Mouse (Mus musculus): ENCODE results near the gene Hoxa10. TPM values are rescaled to one million over a fixed set of nuclear protein-coding genes. Genes with fewer than 3 reads are reported as not detected.

The Hoxa10 gene
- polyA plus RNA-seq, 1 experiment from 2014 or later, result 0.31 TPM

DNA sequence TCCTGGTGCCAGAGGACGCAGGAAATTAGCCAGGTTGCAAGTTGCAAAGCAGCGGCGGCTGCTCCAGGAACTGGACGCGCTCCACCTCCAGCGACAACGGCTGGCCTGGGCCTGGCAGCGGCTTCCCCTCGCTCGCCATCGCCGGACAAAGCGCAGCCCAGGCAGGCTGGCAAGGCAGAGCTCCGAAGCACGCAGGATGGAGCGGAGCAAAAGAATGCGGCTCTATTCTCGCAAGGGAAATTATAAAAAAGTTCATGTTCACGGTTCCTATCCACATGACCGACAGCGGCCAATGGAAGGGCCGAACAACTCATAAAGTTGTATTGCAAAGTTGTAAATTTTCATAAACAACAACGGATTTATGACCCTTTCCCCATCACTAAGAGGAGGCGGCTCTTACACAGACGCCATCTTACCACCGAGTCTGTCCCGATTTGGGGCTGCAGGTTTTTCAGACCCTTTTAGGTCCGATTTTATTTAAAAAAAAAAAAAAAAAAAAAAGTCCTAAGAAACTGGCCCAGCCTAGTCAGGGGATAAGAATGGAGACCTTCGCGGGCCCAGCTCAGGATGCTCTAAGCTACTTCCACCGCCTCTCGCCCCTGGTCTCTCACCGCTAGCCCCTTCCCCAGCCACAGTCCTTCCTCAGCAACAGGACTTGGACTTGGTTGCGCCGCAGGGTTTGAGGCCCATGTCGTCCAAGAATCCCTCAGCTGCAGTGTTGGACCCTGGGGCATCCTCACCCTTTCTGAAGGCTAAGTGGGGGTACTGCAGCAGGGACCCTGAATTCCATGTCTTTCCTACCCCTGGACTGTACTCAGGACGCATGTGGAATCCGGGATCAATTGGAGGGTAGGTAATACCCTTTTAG lies 27.3 kb downstream of the Hoxa10 start, which contains the start of the genes Hoxa3 and Gm28308:
Gene Hoxa3, minus strand, starts transcription at position 218 of the 868 bp plus-strand sequence.
Gene Gm28308, minus strand, starts transcription at position 221 of the 868 bp plus-strand sequence.
- Histone ChIP-seq H3K27me3 (replicated peaks) (peaks cover 96% of the 10 kb centered on the region), H3K4me1 (replicated peaks) (peaks cover 24% of the 10 kb centered on the region), H3K4me3 (peak within 1 kb of the TSS; percentile 30), H3K27ac (ENCODE audit: poor library complexity, severe bottlenecking) (no peak within 1 kb of the TSS), H3K4me2 (peak within 1 kb of the TSS; percentile 51), H3K9ac (no peak within 1 kb of the TSS), H3K36me3 (no peaks in the 10 kb centered on the region), H3K9me3 (replicated peaks) (no peaks in the 10 kb centered on the region)
- no peak for ATAC-seq (ENCODE audit: insufficient number of reproducible peaks, low FRiP score)
- 2% methylated on average over 38 of the region's 38 CpGs for WGBS

DNA sequence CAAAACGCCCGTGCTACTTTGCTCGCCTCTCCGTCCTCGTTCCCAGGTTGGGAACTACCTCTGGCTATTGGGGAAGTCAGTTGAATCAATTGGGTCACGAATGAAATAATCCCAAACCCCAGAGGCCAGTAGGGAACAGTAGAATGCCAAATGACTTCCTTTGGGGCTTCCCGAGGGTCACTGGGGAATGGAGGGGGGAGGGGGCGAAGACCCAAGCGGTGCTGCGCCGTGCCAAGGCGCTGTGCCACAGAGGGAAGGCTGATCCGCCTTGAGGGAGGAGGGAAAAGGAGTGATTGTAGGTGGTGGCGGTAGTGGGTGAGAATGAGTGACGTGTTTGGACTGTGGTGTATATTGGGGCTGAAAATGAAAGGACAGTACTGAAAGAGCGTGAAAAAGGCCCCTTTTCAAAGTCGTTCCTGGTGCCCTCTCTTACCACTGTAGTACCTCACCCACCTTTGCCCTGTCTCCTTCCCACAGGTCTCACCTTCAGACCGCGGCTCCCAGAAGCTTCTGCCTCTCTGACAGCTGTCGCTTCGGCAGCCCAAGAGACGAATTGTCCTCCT lies 28.0 kb downstream of the Hoxa10 start:
- H3K27me3 ChIP-seq (replicated peaks), result peaks cover 96% of the 10 kb centered on the region
- no peak overlapping the region for H3K27ac ChIP-seq (ENCODE audit: poor library complexity, severe bottlenecking)
- no peaks in the 10 kb centered on the region for H3K36me3 ChIP-seq
- H3K4me2 ChIP-seq, result peak overlapping the region; percentile 51
- H3K4me1 ChIP-seq (replicated peaks), result peaks cover 25% of the 10 kb centered on the region
- peak overlapping the region; percentile 30 for H3K4me3 ChIP-seq
- no peak overlapping the region for H3K9ac ChIP-seq
- H3K9me3 ChIP-seq (replicated peaks), result no peaks in the 10 kb centered on the region
- WGBS, result 2% methylated on average over 22 of the region's 22 CpGs
- ATAC-seq (ENCODE audit: insufficient number of reproducible peaks, low FRiP score), result no peak

DNA sequence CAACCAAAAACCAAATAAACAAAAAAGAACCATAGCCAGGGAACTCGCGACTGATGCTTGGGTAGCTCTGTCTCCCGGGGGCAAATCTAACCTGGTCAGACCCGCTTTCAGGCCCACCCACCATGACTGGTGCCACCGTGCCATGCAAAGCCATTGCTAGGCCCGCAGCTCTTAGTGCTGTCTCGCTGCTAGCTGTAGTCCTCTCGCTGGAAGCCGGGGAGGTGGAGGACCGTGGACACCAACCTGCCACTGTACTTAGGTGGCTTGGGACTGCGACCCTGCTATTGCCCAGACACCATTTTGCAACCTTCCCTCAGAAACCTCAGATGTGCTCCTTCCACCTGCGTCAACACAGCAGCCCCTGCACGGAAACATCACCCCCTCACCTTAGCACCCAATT lies 28.7 kb downstream of the Hoxa10 start:
- ATAC-seq (ENCODE audit: insufficient number of reproducible peaks, low FRiP score), result no peak
- Histone ChIP-seq H3K4me3 (no peak overlapping the region), H3K4me2 (no peak overlapping the region), H3K27me3 (replicated peaks) (peaks cover 96% of the 10 kb centered on the region), H3K36me3 (no peaks in the 10 kb centered on the region), H3K9me3 (replicated peaks) (no peaks in the 10 kb centered on the region), H3K27ac (ENCODE audit: poor library complexity, severe bottlenecking) (no peak overlapping the region), H3K4me1 (replicated peaks) (peaks cover 19% of the 10 kb centered on the region), H3K9ac (no peak overlapping the region)
- 4% methylated on average over 13 of the region's 13 CpGs for WGBS

DNA sequence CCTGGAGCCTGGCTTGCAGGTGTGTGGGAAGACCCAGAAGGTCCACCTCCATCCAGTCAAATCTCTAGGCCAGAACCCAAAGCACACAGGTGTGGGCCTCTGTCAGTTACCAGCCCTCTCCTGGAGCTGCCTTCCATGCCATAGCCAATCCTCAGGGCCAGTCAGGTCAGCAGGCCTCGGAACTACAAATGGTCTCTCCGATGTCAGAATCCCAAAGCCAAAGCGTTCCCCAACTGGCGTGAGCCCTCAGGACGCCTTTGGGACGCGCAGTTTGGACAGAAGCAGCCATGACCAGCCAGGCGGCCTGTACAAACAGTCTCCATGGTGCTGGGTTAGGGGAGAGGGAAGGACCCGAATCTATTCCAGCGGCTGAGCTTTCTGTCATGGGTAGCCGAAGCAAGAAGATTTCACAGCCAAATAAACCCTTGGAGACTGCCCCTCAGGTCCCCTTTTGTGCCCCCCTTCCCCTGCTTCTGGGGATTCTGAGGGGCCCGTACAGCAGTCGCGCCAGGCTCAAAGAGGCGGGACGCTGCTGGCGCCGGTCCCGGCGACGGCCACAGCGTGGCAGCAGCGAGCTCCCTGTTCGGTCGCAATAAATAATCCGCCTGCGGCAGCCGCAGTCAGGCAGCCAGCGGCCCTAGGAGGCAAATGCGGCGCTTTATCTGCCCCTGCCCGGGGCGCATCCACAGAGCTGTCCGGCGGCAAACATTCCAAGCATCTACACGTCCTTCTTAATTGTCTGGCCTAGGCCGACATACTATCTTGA lies 29.3 kb downstream of the Hoxa10 start:
- no peak overlapping the region for H3K27ac ChIP-seq (ENCODE audit: poor library complexity, severe bottlenecking)
- H3K9ac ChIP-seq, result no peak overlapping the region
- H3K27me3 ChIP-seq (replicated peaks), result peaks cover 96% of the 10 kb centered on the region
- H3K4me1 ChIP-seq (replicated peaks), result peaks cover 16% of the 10 kb centered on the region
- H3K36me3 ChIP-seq, result no peaks in the 10 kb centered on the region
- no peak overlapping the region for H3K4me3 ChIP-seq
- 0 out of 2 replicates have a peak overlapping the region, but pooled peaks have one; percentile 11 for H3K4me2 ChIP-seq
- WGBS, result 2% methylated on average over 37 of the region's 37 CpGs
- H3K9me3 ChIP-seq (replicated peaks), result no peaks in the 10 kb centered on the region
- peak; percentile 54 for ATAC-seq (ENCODE audit: insufficient number of reproducible peaks, low FRiP score)

DNA sequence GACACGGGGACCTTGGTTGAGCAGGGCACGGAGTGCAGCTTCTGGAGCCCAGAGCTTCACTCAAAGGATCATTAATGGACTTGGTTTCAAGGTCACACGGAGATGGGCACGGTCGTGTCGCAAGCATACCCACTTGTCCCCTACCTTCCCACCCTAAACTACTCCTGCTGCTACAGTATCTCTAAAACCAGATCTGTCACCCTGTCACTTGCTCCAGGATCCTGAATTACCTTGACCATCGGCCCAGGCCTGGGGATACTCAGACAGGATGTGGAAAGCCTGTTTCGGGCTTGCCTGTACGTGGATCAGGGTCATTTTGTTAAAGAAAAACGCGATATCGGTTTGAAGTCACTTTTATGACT lies 31.0 kb downstream of the Hoxa10 start:
- no peak overlapping the region for H3K9ac ChIP-seq

DNA sequence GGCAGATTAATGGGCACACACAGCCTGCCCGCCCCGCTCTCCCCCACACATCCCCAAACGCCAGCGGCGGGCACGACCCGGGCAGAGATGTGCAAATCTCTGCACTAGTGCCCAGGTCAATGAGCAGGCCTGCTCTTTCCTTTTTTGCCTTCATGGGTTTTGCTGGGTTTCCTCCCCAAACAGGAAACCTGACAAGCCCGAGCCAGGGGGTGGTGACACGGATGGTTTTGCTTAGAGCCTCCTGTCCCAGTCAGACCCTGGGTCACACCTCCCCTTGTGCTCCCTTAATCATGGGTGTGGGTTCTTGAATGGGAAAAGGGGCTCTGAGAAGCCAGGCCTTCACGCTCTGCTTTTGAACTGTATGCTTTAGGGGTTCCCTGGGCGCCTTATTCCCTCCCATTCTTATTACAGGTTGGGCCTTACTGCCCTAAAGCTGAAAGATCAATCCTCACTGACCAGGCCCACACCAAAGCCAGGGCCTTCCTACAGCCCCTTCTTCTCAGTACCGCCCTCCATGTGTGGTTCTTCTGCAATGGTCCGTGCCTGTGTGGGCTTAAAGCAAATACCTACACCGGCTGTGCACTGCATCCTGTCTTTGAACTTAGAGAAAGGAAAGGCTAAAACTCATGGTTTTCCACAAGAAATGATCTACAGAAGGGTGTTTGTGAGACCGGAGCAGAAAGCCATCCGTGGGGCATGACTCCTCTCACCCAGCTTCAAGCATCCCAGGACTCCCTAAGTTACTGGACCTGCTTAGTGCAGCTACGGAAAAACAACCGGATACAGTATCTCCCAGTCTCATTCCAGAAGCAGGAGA lies 31.6 kb downstream of the Hoxa10 start:
- Histone ChIP-seq H3K27me3 (replicated peaks) (peaks cover 96% of the 10 kb centered on the region), H3K36me3 (no peaks in the 10 kb centered on the region), H3K4me1 (replicated peaks) (peaks cover 22% of the 10 kb centered on the region), H3K9ac (no peak overlapping the region), H3K27ac (ENCODE audit: poor library complexity, severe bottlenecking) (no peak overlapping the region), H3K4me2 (peak overlapping the region; percentile 49), H3K4me3 (peak overlapping the region; percentile 25), H3K9me3 (replicated peaks) (no peaks in the 10 kb centered on the region)
- no peak for ATAC-seq (ENCODE audit: insufficient number of reproducible peaks, low FRiP score)
- 5% methylated on average over 18 of the region's 18 CpGs for WGBS

More for the DNA sequence above, 31.0 kb downstream of the Hoxa10 start:
- H3K27me3 ChIP-seq (replicated peaks), result peaks cover 96% of the 10 kb centered on the region
- H3K4me3 ChIP-seq, result no peak overlapping the region
- no peaks in the 10 kb centered on the region for H3K9me3 ChIP-seq (replicated peaks)
- H3K4me1 ChIP-seq (replicated peaks), result peaks cover 16% of the 10 kb centered on the region
- no peaks in the 10 kb centered on the region for H3K36me3 ChIP-seq
- H3K27ac ChIP-seq (ENCODE audit: poor library complexity, severe bottlenecking), result no peak overlapping the region
- 8% methylated on average over 12 of the region's 12 CpGs for WGBS
- no peak overlapping the region for H3K4me2 ChIP-seq
- ATAC-seq (ENCODE audit: insufficient number of reproducible peaks, low FRiP score), result no peak

DNA sequence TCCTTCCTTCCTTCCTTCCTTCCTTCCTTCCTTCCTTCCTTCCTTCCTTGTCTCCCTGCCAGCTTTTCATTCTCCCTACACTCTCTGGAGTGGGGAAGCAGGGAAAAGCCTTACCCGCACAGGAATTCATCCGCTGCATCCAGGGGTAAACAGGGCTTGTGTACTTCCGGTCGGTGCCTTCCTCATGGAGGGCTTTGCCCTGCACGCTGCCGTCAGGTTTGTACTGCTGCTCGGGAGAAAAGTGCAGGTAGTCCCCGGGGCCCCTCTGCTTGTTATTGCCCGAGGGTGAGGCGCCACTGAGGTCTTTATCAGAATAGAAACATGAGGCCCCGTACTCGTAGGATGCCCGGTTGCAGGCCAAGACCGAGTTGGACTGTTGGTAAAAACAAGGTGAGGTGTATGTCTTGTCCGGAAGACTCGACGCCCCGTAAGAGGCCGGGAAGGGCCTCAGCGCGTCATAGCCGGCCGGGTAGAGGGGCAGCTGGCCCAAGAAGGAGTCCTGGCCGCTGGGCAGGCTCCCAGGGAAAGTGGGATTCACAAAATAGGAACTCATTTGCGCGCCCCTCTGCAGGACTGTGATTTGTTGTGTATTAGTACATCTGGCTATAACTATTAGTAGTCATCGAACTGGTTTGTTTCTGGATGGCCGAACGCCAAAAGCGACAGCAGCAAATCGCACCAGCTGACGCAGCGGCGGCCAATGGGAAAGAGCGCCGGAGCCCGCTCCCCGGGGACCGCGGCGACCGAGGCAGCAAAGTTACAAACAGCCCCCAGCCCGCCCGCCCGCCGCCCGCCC lies 32.4 kb downstream of the Hoxa10 start, which contains the start of gene Hoxa6:
Gene Hoxa6, minus strand, starts transcription at position 651 of the 796 bp plus-strand sequence.
- Histone ChIP-seq H3K4me1 (replicated peaks) (peaks cover 30% of the 10 kb centered on the region), H3K4me2 (peak within 1 kb of the TSS; percentile 49), H3K4me3 (peak within 1 kb of the TSS; percentile 25), H3K9ac (no peak within 1 kb of the TSS), H3K9me3 (replicated peaks) (no peaks in the 10 kb centered on the region), H3K36me3 (no peaks in the 10 kb centered on the region), H3K27ac (ENCODE audit: poor library complexity, severe bottlenecking) (no peak within 1 kb of the TSS), H3K27me3 (replicated peaks) (peaks cover 98% of the 10 kb centered on the region)
- ATAC-seq (ENCODE audit: insufficient number of reproducible peaks, low FRiP score), result no peak
- WGBS, result 1% methylated on average over 47 of the region's 47 CpGs

DNA sequence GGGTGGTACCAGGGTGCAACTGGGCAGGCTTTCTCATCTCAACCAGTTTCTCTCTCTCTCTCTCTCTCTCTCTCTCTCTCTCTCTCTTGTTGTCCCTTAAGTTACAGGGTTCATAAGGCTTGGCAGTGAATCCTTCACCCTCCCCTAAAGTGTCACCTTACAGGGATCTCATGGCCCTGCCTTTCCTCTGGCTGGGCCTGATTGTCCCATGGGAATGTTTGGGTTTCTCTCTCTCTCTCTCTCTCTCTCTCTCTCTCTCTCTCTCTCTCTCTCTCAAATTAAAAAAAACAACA lies 33.0 kb downstream of the Hoxa10 start:
- Histone ChIP-seq H3K9me3 (replicated peaks) (no peaks in the 10 kb centered on the region), H3K9ac (no peak overlapping the region), H3K4me3 (no peak overlapping the region), H3K27ac (ENCODE audit: poor library complexity, severe bottlenecking) (no peak overlapping the region), H3K4me1 (replicated peaks) (peaks cover 26% of the 10 kb centered on the region), H3K4me2 (no peak overlapping the region), H3K27me3 (replicated peaks) (peaks cover 98% of the 10 kb centered on the region), H3K36me3 (no peaks in the 10 kb centered on the region)
- no peak for ATAC-seq (ENCODE audit: insufficient number of reproducible peaks, low FRiP score)

DNA sequence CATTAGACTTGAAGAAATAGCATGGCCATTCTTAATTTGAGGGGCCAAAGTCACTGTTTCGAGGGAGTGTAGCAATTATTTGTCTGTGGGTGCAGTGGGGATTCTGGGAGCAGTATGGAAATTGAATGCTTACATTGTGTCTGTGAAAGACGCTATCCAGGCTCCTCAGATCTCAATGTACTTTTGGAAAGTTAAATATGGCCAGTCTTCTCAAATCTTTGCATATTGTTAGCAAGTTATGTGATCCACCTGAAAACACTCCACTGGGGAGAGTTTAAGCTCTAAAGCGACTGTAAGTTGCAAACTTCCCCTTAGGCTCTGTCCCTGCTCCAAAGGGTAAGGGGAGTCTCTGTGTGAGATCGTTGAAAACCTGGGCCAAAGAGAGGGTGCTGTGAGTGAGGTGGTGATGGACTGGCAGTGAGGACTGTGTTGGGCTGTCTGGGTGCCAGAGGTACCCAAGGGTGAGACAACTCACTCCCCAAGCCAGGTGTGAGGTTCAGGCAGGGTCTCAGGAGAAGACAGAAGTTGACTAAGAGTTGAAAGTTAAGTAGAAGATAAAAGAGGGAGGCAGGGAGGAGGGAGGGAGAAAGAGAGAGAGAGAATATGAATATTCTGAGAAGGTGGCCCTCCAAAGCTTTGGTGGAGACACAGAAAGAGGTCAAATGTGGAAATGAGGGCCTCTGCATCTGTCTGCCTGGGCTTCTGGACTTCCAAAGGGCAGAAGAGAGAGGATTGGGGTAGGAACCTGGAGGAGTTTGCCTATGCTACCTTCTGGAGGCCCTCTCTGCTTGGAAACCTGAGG lies 33.6 kb downstream of the Hoxa10 start:
- H3K4me2 ChIP-seq, result no peak overlapping the region
- no peak for ATAC-seq (ENCODE audit: insufficient number of reproducible peaks, low FRiP score)
- peaks cover 24% of the 10 kb centered on the region for H3K4me1 ChIP-seq (replicated peaks)
- H3K27ac ChIP-seq (ENCODE audit: poor library complexity, severe bottlenecking), result no peak overlapping the region
- 4% methylated on average over 4 of the region's 4 CpGs for WGBS
- H3K36me3 ChIP-seq, result no peaks in the 10 kb centered on the region
- H3K27me3 ChIP-seq (replicated peaks), result peaks cover 97% of the 10 kb centered on the region
- H3K9me3 ChIP-seq (replicated peaks), result no peaks in the 10 kb centered on the region
- no peak overlapping the region for H3K9ac ChIP-seq
- H3K4me3 ChIP-seq, result no peak overlapping the region

Measured in heart, embryonic 12.5 days (tissue).